Mouse (Mus musculus) spleen, adult 2 months (tissue): Measurements from ENCODE around the gene Cdyl. TPM values are rescaled to one million over a fixed set of nuclear protein-coding genes. Genes with fewer than 3 reads are reported as not detected.

ENCODE experiments used
- DNase-seq, 2 experiments: peaks; one replicate each; pipeline versions ENCODE4 v3.0.0 to v3.0.0-alpha.2; 2012 to 2021; ENCODE audit warnings: low spot score in 2 of 2, low read depth in 1 of 2
- H3K27ac ChIP-seq: fragments of 200-500 bp; 2 replicates; pipeline ENCODE4 v1.5.1; 2012; ENCODE audit warnings: low read length, inconsistent platforms; ENCODE audit not compliant: insufficient read depth
- H3K27me3 ChIP-seq: fragments of 200-500 bp; 2 replicates; pipeline ENCODE4 v1.6.1; 2012; ENCODE audit warnings: mild to moderate bottlenecking, moderate library complexity, low read length, inconsistent platforms; ENCODE audit not compliant: control insufficient read depth, insufficient read depth
- H3K36me3 ChIP-seq: fragments of 200-500 bp; 2 replicates; pipeline ENCODE4 v1.6.1; 2012; ENCODE audit warnings: mild to moderate bottlenecking, low read length, inconsistent platforms; ENCODE audit not compliant: control insufficient read depth, insufficient read depth
- H3K4me1 ChIP-seq: fragments of 200-500 bp; 2 replicates; pipeline ENCODE4 v1.6.1; 2011; ENCODE audit warnings: inconsistent platforms; ENCODE audit not compliant: control insufficient read depth, insufficient read depth, insufficient read length
- H3K4me3 ChIP-seq: fragments of 200-500 bp; 2 replicates; pipeline ENCODE4 v1.5.1; 2011; ENCODE audit warnings: mild to moderate bottlenecking, inconsistent platforms; ENCODE audit not compliant: insufficient read depth, insufficient read length; ENCODE audit errors: extremely low read depth
- CTCF ChIP-seq: fragments of 200-500 bp; IDR thresholded peaks from 2 replicates; pipeline ENCODE4 v1.5.1; 2011; ENCODE audit warnings: mild to moderate bottlenecking, inconsistent platforms; ENCODE audit not compliant: insufficient read depth, insufficient read length, insufficient replicate concordance; ENCODE audit errors: extremely low read depth
- POLR2A ChIP-seq: fragments of 200-500 bp; IDR thresholded peaks from 2 replicates; pipeline ENCODE4 v1.6.1; 2011; ENCODE audit warnings: low read depth, low read length, inconsistent platforms
- WGBS: fragments of 180-500 bp; shearing (Covaris S2); methylation state at CpG from one replicate; pipeline ENCODE4 v1.1.7; 2018; 5-methylcytosine and 5-hydroxymethylcytosine counted together
- polyA plus RNA-seq: library from polyadenylated mRNA; depleted of rRNA; stranded (reverse); fragments of >200 nt; gene quantifications from 2 replicates; pipeline ENCODE4 v1.2.3, GENCODE M21; 2012

The Cdyl gene
- polyA plus RNA-seq, 1 experiment, result 4.4 TPM

- Histone ChIP-seq H3K4me3 (no peak overlapping the region), H3K36me3 (no peaks in the 10 kb centered on the region), H3K4me1 (no peaks in the 10 kb centered on the region), H3K27ac (no peak overlapping the region), H3K27me3 (no peaks in the 10 kb centered on the region)
- WGBS, result 94% methylated on average over 5 of the region's 5 CpGs
- DNase-seq, result no peak
- TF ChIP-seq CTCF (no peak), POLR2A (no peak)
These were observed 73.4 kb downstream of the Cdyl start for GRCm38 (mm10) chr13:35732891-35733596.

- Histone ChIP-seq H3K27ac (no peak overlapping the region), H3K4me3 (no peak overlapping the region), H3K4me1 (peaks cover 3% of the 10 kb centered on the region; the same call in 1 of the 2 replicates), H3K36me3 (no peaks in the 10 kb centered on the region), H3K27me3 (peaks cover 2% of the 10 kb centered on the region; the same call in 1 of the 2 replicates)
- no peak for TF ChIP-seq POLR2A
- no peak for TF ChIP-seq CTCF
- WGBS, result 46% methylated on average over 2 of the region's 2 CpGs
- no peak for DNase-seq
These were observed 77.9 kb downstream of the Cdyl start for GRCm38 (mm10) chr13:35737565-35737964.

GRCm38 (mm10) chr13:35738210-35738609, 78.6 kb downstream of the Cdyl start:
- 85% methylated on average over 2 of the region's 2 CpGs for WGBS
- no peak overlapping the region for H3K27ac ChIP-seq
- TF ChIP-seq CTCF (no peak), POLR2A (no peak)

GRCm38 (mm10) chr13:35739473-35739872, 79.8 kb downstream of the Cdyl start:
- no peak for DNase-seq
- Histone ChIP-seq H3K4me3 (no peak overlapping the region), H3K4me1 (peaks cover 9% of the 10 kb centered on the region), H3K27me3 (peaks cover 2% of the 10 kb centered on the region; the same call in 1 of the 2 replicates), H3K36me3 (no peaks in the 10 kb centered on the region), H3K27ac (no peak overlapping the region)
- TF ChIP-seq CTCF (no peak), POLR2A (no peak)
- 79% methylated on average over 10 of the region's 10 CpGs for WGBS

More at GRCm38 (mm10) chr13:35738210-35738609, 78.6 kb downstream of the Cdyl start:
- DNase-seq, result no peak
- H3K4me3 ChIP-seq, result no peak overlapping the region
- peaks cover 2% of the 10 kb centered on the region; the same call in 1 of the 2 replicates for H3K27me3 ChIP-seq
- H3K36me3 ChIP-seq, result no peaks in the 10 kb centered on the region
- peaks cover 7% of the 10 kb centered on the region for H3K4me1 ChIP-seq

- peaks cover 9% of the 10 kb centered on the region for H3K4me1 ChIP-seq
- peak overlapping the region; percentile 67 for H3K4me3 ChIP-seq
- no peaks in the 10 kb centered on the region for H3K36me3 ChIP-seq
- H3K27me3 ChIP-seq, result peaks cover 2% of the 10 kb centered on the region; the same call in 1 of the 2 replicates
- H3K27ac ChIP-seq, result peak overlapping the region; percentile 61
- 5% methylated on average over 57 of the region's 61 CpGs for WGBS
- no peak for TF ChIP-seq POLR2A
- no peak for TF ChIP-seq CTCF
- DNase-seq, result peak; percentile 27 to 72
These were observed 80.8 kb downstream of the Cdyl start for GRCm38 (mm10) chr13:35740301-35741039.

- peak overlapping the region; percentile 67 for H3K27ac ChIP-seq
- WGBS, result 1% methylated on average over 65 of the region's 68 CpGs
These were observed 81.5 kb downstream of the Cdyl start for GRCm38 (mm10) chr13:35741040-35741619.

More at GRCm38 (mm10) chr13:35741040-35741619, 81.5 kb downstream of the Cdyl start:
- DNase-seq, result peak; percentile 81 to 92
- Histone ChIP-seq H3K4me1 (peaks cover 9% of the 10 kb centered on the region), H3K27me3 (peaks cover 2% of the 10 kb centered on the region; the same call in 1 of the 2 replicates), H3K4me3 (peak overlapping the region; percentile 67), H3K36me3 (no peaks in the 10 kb centered on the region)
- TF ChIP-seq POLR2A, result no peak
- TF ChIP-seq CTCF, result no peak
